Mouse (Mus musculus) hindbrain, embryonic 10.5 days (tissue): ENCODE measurements around the gene Mme. TPM values are rescaled to one million over a fixed set of nuclear protein-coding genes. Genes with fewer than 3 reads are reported as not detected.

Source experiments
- DNase-seq: peaks from one replicate; pipeline ENCODE4 v3.0.0-alpha.2; 2017; ENCODE audit warnings: low spot score
- H3K27ac ChIP-seq: fragments of 300-500 bp; sonication (generic); 2 replicates; pipeline ENCODE4 v1.5.1; 2016; ENCODE audit warnings: mild to moderate bottlenecking, moderate library complexity
- H3K27me3 ChIP-seq: fragments of 300-500 bp; sonication (generic); 2 replicates; pipeline ENCODE4 v1.6.1; 2016; ENCODE audit warnings: mild to moderate bottlenecking; ENCODE audit not compliant: poor library complexity, insufficient read depth, severe bottlenecking
- H3K36me3 ChIP-seq: fragments of 300-500 bp; sonication (generic); 2 replicates; pipeline ENCODE4 v1.6.1; 2016; ENCODE audit warnings: mild to moderate bottlenecking, moderate library complexity
- H3K4me1 ChIP-seq: fragments of 300-500 bp; sonication (generic); replicated peaks from 2 replicates; pipeline ENCODE4 v1.6.1; 2016; ENCODE audit warnings: mild to moderate bottlenecking
- H3K4me3 ChIP-seq: fragments of 300-500 bp; sonication (generic); 2 replicates; pipeline ENCODE4 v1.5.1; 2016; ENCODE audit warnings: mild to moderate bottlenecking, moderate library complexity
- H3K9me3 ChIP-seq: fragments of 300-500 bp; sonication (generic); 2 replicates; pipeline ENCODE4 v1.6.1; 2016; ENCODE audit warnings: mild to moderate bottlenecking, moderate library complexity
- WGBS: fragments of 180-500 bp; shearing (Covaris S2); methylation state at CpG from one replicate; pipeline ENCODE4 v1.1.7; 2016; 5-methylcytosine and 5-hydroxymethylcytosine counted together
- polyA plus RNA-seq: library from polyadenylated mRNA; unstranded; fragments of >200 nt; fragmentation: Nextera tagmentation; extraction: Ambion mirVana; gene quantifications from 2 replicates; pipeline ENCODE4 v1.2.1, GENCODE M21; 2016

The Mme gene
- polyA plus RNA-seq, 1 experiment from 2014 or later: 14.3 TPM

DNA sequence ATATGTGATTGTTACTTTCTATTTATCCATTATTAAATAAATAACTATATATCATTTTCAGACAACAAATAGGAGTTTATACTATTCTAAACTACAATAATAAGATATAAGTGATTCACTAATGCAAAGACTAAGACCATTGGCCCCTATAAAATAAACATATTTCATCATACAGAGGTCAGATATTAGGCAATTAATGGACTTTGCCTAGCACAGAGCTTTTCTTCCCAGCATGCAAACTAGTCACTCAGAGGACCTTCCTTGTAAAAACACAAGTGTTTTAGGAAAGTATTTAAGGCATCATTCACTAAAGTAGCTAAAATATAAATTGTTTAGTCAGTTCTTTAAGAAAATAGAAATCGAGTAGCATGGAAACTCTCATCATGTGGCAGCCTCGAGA is 149.4 kb downstream of the Mme start:
- 84% methylated on average over 2 of the region's 2 CpGs for WGBS
- DNase-seq: no peak
- no peak overlapping the region for H3K27ac ChIP-seq
- no peaks in the 10 kb centered on the region for H3K4me1 ChIP-seq
- no peaks in the 10 kb centered on the region for H3K27me3 ChIP-seq
- H3K9me3 ChIP-seq: no peaks in the 10 kb centered on the region
- no peaks in the 10 kb centered on the region for H3K36me3 ChIP-seq
- no peak overlapping the region for H3K4me3 ChIP-seq

DNA sequence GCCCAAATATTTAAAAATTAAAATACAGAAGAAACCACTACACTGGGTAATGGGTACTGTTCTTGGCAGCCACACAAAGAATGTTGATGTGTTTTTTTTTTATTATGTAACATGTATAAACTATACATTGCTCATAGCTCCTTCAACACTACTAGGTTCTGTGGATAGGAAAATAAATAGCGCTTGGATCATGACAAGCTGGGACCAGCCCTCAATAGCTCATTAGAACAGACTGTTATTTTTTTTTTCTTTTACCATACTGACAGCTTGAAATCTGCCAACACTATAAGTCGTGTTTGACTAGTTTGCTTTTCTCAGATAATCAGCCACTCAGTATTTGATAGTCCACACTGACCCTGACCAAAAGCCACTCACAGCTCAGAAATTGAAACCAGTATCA is 150.0 kb downstream of the Mme start:
- Histone ChIP-seq H3K36me3 (no peaks in the 10 kb centered on the region), H3K27ac (no peak overlapping the region), H3K4me1 (no peaks in the 10 kb centered on the region), H3K9me3 (no peaks in the 10 kb centered on the region), H3K4me3 (no peak overlapping the region), H3K27me3 (no peaks in the 10 kb centered on the region)
- WGBS: 89% methylated on average over 2 of the region's 2 CpGs
- no peak for DNase-seq

- Histone ChIP-seq H3K27me3 (no peaks in the 10 kb centered on the region), H3K27ac (no peak overlapping the region), H3K4me1 (no peaks in the 10 kb centered on the region), H3K9me3 (no peaks in the 10 kb centered on the region), H3K4me3 (no peak overlapping the region), H3K36me3 (no peaks in the 10 kb centered on the region)
- no peak for DNase-seq
- 89% methylated on average over 4 of the region's 4 CpGs for WGBS
Observed at GRCm38 (mm10) chr3:63394424-63394941, 153.1 kb downstream of the Mme start.

DNA sequence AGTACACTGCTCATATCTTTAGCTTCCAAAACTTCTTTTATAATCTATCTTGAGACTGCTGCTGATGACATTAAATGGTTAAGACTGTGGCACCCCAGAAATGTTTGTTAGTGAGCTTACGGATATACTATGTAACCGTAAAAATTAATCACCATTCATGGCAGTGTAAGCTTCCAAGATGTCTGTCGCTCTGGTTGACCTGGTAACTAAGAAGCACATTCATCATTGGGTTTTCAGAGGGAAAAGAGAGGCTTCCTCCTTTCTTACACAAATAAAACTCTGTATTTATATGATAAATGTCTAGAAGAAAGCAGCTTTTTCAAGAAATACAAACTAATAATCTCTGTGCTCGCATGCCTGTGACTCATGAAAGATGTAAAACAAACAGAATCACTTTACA is 156.8 kb downstream of the Mme start:
- H3K4me3 ChIP-seq: no peak overlapping the region
- H3K4me1 ChIP-seq: no peaks in the 10 kb centered on the region
- no peak overlapping the region for H3K27ac ChIP-seq
- no peak for DNase-seq
- no peaks in the 10 kb centered on the region for H3K27me3 ChIP-seq
- H3K9me3 ChIP-seq: no peaks in the 10 kb centered on the region
- 95% methylated on average over 4 of the region's 4 CpGs for WGBS
- H3K36me3 ChIP-seq: no peaks in the 10 kb centered on the region

DNA sequence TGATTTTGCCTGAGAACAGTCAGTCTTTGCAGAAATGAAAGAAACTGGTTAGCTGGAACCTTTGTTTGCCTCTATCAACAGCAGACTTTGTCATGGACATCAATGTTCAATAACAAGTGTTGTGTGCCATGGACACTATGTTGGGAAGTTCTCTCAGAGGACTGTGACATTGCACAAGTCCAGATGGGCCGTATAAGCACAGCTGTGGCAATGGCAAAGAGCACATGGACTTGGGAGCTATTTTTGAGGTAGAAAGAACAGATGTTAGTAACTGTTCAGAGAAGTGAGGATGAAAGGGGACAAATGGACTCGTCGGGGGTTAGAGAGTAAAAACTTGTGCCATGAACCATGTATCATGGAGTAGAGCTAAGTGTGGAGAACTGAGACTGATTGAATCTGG is 165.1 kb downstream of the Mme start:
- DNase-seq: no peak
- no peak overlapping the region for H3K27ac ChIP-seq
- WGBS: 91% methylated on average over 3 of the region's 3 CpGs
- no peaks in the 10 kb centered on the region for H3K27me3 ChIP-seq
- no peak overlapping the region for H3K4me3 ChIP-seq
- H3K4me1 ChIP-seq: no peaks in the 10 kb centered on the region
- H3K9me3 ChIP-seq: no peaks in the 10 kb centered on the region
- H3K36me3 ChIP-seq: no peaks in the 10 kb centered on the region

DNA sequence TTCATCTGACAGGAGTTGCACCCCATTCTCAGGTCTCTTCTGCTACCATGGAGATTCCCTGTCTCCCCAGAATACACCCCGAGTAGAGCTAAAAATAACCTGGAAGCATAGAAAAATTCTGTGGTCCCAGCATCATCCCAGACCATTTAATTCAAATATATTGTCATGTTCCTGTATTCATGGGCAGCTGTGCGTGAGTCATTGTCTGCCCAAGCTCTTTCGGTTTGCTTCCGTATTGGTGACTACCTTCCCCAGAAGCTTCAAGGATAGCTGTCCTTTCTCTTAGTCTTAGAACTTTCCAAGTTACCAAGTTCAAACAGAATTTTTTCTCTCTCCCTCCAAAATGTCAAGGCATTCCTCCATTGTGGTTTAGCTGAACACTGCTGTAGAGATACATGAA is 169.7 kb downstream of the Mme start:
- Histone ChIP-seq H3K4me3 (no peak overlapping the region), H3K4me1 (no peaks in the 10 kb centered on the region), H3K27me3 (no peaks in the 10 kb centered on the region), H3K36me3 (no peaks in the 10 kb centered on the region), H3K27ac (no peak overlapping the region), H3K9me3 (no peaks in the 10 kb centered on the region)
- no peak for DNase-seq
- WGBS: 84% methylated on average over 4 of the region's 4 CpGs

GRCm38 (mm10) chr3:63412220-63412937 is 171.0 kb downstream of the Mme start:
- Histone ChIP-seq H3K36me3 (no peaks in the 10 kb centered on the region), H3K4me3 (no peak overlapping the region), H3K27me3 (no peaks in the 10 kb centered on the region), H3K4me1 (no peaks in the 10 kb centered on the region), H3K9me3 (no peaks in the 10 kb centered on the region), H3K27ac (no peak overlapping the region)
- peak; percentile 23 for DNase-seq
- 63% methylated on average over 6 of the region's 6 CpGs for WGBS

GRCm38 (mm10) chr3:63413046-63413911 is 171.9 kb downstream of the Mme start:
- no peak for DNase-seq

GRCm38 (mm10) chr3:63417284-63417683 is 175.9 kb downstream of the Mme start:
- Histone ChIP-seq H3K9me3 (no peaks in the 10 kb centered on the region), H3K4me3 (no peak overlapping the region), H3K27me3 (no peaks in the 10 kb centered on the region), H3K36me3 (no peaks in the 10 kb centered on the region), H3K27ac (no peak overlapping the region), H3K4me1 (no peaks in the 10 kb centered on the region)
- WGBS: 77% methylated on average over 1 of the region's 1 CpGs
- no peak for DNase-seq

More at GRCm38 (mm10) chr3:63413046-63413911, 171.9 kb downstream of the Mme start:
- Histone ChIP-seq H3K27ac (no peak overlapping the region), H3K4me3 (no peak overlapping the region), H3K4me1 (no peaks in the 10 kb centered on the region), H3K36me3 (no peaks in the 10 kb centered on the region), H3K9me3 (no peaks in the 10 kb centered on the region), H3K27me3 (no peaks in the 10 kb centered on the region)
- WGBS: 83% methylated on average over 6 of the region's 6 CpGs

DNA sequence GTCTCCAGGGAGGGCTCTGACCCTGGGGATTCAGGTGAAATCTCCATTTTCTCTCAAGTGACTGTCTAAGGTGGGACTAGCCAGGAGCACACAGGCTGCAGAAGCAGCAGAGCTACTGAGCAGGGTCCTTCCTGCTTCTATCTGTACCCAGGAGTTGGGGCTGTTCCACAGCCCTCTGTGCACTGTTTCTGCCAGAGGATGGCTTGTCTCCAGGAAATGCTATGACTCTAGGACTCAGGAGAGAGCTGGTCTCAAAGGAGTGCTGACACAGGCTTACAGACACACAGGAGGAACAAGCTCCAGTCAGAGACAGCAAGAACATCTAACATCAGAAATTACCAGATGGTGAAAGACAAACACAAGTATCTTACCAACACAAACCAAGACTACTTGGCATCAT is 176.4 kb downstream of the Mme start:
- no peaks in the 10 kb centered on the region for H3K36me3 ChIP-seq
- no peak for DNase-seq
- H3K9me3 ChIP-seq: no peaks in the 10 kb centered on the region
- no peak overlapping the region for H3K4me3 ChIP-seq
- no peak overlapping the region for H3K27ac ChIP-seq
- H3K4me1 ChIP-seq: no peaks in the 10 kb centered on the region
- no peaks in the 10 kb centered on the region for H3K27me3 ChIP-seq

DNA sequence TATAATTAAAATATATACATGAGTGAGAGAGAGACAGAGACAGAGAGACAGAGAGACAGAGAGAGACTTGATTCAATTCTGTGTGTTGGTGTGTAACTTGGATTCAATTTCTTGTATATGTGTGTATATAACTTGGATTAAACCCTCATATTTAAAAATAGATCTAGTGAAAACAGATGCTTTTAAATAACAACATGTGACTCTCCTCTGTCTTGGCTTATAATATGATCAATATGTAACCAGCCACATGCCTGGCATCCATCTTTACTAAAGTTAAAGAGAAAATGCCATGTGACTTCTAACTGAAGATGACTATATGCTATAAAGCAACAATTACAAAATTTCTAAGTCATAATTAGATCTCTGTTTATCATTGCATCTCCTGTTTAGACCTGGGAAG is 182.2 kb downstream of the Mme start:
- no peaks in the 10 kb centered on the region for H3K9me3 ChIP-seq
- DNase-seq: no peak
- H3K4me1 ChIP-seq: no peaks in the 10 kb centered on the region
- no peak overlapping the region for H3K27ac ChIP-seq
- no peaks in the 10 kb centered on the region for H3K36me3 ChIP-seq
- H3K4me3 ChIP-seq: no peak overlapping the region
- no peaks in the 10 kb centered on the region for H3K27me3 ChIP-seq
